Mouse (Mus musculus) brain, embryonic 18.5 days (tissue): Measurements from ENCODE around the gene Luzp1.

Experiments
- DNase-seq: peaks from one replicate; pipeline ENCODE4 v3.0.0-alpha.2; 2012; ENCODE audit warnings: low read depth, low spot score

Gene Luzp1

GRCm38 (mm10) chr4:136546279-136547045 is 76.9 kb downstream of the Luzp1 start:
- no peak for DNase-seq

GRCm38 (mm10) chr4:136547721-136548120 is 78.2 kb downstream of the Luzp1 start:
- DNase-seq: no peak

GRCm38 (mm10) chr4:136548381-136548801 is 78.8 kb downstream of the Luzp1 start:
- no peak for DNase-seq

GRCm38 (mm10) chr4:136553108-136553507 is 83.5 kb downstream of the Luzp1 start:
- no peak for DNase-seq

- no peak for DNase-seq
Observed at GRCm38 (mm10) chr4:136557638-136558037, 88.1 kb downstream of the Luzp1 start.

GRCm38 (mm10) chr4:136559690-136560089 is 90.1 kb downstream of the Luzp1 start:
- DNase-seq: no peak

GRCm38 (mm10) chr4:136560270-136560991 is 90.9 kb downstream of the Luzp1 start:
- no peak for DNase-seq

GRCm38 (mm10) chr4:136562755-136563154 is 93.2 kb downstream of the Luzp1 start:
- DNase-seq: no peak

GRCm38 (mm10) chr4:136568629-136569028 is 99.1 kb downstream of the Luzp1 start:
- DNase-seq: no peak

GRCm38 (mm10) chr4:136569998-136570397 is 100.4 kb downstream of the Luzp1 start:
- DNase-seq: no peak

- no peak for DNase-seq
Observed at GRCm38 (mm10) chr4:136581885-136582284, 112.3 kb downstream of the Luzp1 start.

GRCm38 (mm10) chr4:136587221-136587827 is 117.8 kb downstream of the Luzp1 start:
- no peak for DNase-seq

- no peak for DNase-seq
Observed at GRCm38 (mm10) chr4:136588003-136588402, 118.4 kb downstream of the Luzp1 start.

- DNase-seq: no peak
Observed at GRCm38 (mm10) chr4:136592111-136592510, 122.5 kb downstream of the Luzp1 start.

GRCm38 (mm10) chr4:136594006-136594405 is 124.4 kb downstream of the Luzp1 start:
- DNase-seq: no peak

GRCm38 (mm10) chr4:136595221-136595620 is 125.7 kb downstream of the Luzp1 start:
- DNase-seq: no peak

- no peak for DNase-seq
Observed at GRCm38 (mm10) chr4:136598268-136598876, 128.8 kb downstream of the Luzp1 start.

GRCm38 (mm10) chr4:136599869-136600268 is 130.3 kb downstream of the Luzp1 start:
- no peak for DNase-seq

GRCm38 (mm10) chr4:136600536-136600935 is 131.0 kb downstream of the Luzp1 start:
- no peak for DNase-seq

GRCm38 (mm10) chr4:136601476-136601875 is 131.9 kb downstream of the Luzp1 start:
- peak; percentile 24 for DNase-seq

GRCm38 (mm10) chr4:136602018-136602554 is 132.5 kb downstream of the Luzp1 start:
- DNase-seq: peak; percentile 3

GRCm38 (mm10) chr4:136602568-136602967 is 133.0 kb downstream of the Luzp1 start, which contains the start of gene Kdm1a:
Kdm1a (minus strand) TSS chr4:136602723.
- DNase-seq: peak; percentile 83
